Mouse (Mus musculus): ENCODE measurements around the gene Rars2.

DNA sequence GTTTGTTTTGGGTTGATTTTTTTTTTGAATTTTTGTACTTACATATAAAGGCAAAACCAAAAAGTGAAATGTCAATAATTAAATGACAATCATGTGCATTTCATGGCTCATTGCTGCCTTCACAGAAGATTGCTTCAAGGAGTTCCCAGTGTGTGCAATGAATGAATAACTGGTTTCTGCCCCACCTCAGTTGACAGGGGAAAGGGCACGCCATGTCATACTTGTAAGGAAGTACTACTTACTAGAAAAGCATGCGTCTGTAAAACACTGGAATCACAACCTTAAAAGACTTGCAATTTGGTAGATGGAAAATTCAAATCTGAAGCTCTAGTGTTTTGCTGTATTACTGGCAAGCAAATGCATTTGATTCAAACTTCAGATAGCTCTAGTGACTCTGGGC, 44.3 kb downstream of the Rars2 start:
- no peak for TF ChIP-seq CTCF (IDR thresholded peaks at IDR 0.05; ENCODE audit: low read depth)
- no peak for TF ChIP-seq EP300 (optimal IDR thresholded peaks at IDR 0.05)
